Mouse (Mus musculus): ENCODE measurements around the gene Klrg1. TPM values are rescaled to one million over a fixed set of nuclear protein-coding genes. Genes with fewer than 3 reads are reported as not detected.

The Klrg1 gene
- 1 to 10 TPM in 1 of 2 experiments, under 1 TPM in 1; 0.59 to 1.2 TPM for total RNA-seq (2021)
- long read RNA-seq = 0 reads

- DNase-seq (ENCODE audit: low spot score in 2 of 2) = no peak
Observed at GRCm38 (mm10) chr6:122282782-122283181, at the start of gene Klrg1. Gene Klrg1, minus strand, starts transcription at chr6:122282882.

DNA sequence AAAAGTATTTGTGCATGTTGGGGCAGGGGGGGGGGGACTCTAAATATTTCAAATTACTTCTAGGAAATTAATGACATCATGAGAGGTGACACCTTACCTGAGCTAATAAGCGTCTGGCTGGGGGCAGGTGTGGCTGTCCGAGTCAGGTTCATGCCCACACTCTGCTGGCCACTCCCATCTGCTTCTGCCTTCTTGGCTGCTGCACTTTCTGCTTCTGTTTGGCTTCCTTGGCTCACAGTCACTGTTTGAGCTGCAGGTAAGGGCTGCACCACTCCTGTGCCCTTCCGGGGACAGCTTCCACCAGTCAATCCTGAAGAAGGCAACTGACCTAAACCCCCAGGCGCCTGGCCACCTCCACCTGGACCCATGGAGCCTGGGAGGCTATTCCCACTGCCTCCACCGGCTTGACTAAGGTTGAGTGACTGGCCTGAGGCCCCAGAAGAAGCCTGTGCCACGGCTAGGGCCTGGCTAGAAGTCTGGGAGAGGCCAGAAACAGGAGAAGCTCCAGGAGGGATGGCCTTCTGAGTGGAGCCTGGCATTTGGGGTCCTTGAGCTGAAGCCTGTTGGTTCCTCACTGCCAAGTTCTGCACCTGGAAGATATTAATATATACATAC lies 42.8 kb upstream of the Klrg1 start:
- no peak for DNase-seq (ENCODE audit: low spot score in 2 of 2)

DNA sequence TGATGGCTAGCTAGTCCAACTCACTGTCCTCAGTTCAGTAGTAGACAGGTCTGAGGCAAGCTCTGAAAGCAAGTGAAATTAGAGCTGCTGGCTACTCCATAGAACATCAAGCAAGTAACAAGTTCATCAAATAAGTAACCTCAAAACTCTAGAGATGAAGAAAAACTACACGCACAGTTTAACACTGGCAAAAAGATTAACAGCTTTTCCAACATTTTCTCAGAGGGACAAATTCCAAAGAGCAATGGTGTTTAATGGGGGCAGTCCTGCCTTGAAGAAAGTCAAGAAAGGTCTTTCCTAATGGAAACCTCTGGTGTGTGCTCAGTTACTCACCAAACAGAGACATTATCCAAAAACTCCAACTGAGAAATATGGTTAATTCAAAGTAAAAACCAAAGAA lies 36.0 kb upstream of the Klrg1 start:
- no peak for DNase-seq (ENCODE audit: low spot score in 2 of 2)

- DNase-seq (ENCODE audit: low spot score in 2 of 2) = no peak
Observed at GRCm38 (mm10) chr6:122310187-122310820, 27.6 kb upstream of the Klrg1 start.

DNA sequence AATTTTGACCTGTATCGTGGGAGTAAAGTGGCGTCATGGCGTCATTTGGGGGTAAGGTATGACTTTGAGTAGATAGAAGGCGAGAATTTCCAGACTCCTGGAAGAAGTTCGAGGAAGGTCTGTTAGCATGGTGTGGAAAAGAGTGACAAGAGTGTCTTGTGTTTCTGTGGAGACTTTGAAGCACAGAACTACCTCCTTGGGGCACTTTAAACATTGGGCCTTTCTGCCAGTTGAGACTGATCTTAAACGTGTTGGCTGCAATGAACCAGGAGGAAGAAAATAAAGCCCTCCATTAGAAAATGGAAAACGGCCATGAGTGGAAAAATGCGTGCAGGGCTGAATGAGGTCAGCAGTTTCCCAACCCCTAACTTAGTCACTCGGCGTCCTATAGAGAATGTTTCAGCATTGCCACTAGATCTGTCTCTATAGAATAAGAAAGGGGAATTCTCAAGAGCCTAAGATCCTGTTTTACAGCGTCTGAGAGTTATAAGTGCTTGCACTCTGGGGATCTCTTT lies 26.8 kb upstream of the Klrg1 start:
- DNase-seq (ENCODE audit: low spot score in 2 of 2) = no peak

DNA sequence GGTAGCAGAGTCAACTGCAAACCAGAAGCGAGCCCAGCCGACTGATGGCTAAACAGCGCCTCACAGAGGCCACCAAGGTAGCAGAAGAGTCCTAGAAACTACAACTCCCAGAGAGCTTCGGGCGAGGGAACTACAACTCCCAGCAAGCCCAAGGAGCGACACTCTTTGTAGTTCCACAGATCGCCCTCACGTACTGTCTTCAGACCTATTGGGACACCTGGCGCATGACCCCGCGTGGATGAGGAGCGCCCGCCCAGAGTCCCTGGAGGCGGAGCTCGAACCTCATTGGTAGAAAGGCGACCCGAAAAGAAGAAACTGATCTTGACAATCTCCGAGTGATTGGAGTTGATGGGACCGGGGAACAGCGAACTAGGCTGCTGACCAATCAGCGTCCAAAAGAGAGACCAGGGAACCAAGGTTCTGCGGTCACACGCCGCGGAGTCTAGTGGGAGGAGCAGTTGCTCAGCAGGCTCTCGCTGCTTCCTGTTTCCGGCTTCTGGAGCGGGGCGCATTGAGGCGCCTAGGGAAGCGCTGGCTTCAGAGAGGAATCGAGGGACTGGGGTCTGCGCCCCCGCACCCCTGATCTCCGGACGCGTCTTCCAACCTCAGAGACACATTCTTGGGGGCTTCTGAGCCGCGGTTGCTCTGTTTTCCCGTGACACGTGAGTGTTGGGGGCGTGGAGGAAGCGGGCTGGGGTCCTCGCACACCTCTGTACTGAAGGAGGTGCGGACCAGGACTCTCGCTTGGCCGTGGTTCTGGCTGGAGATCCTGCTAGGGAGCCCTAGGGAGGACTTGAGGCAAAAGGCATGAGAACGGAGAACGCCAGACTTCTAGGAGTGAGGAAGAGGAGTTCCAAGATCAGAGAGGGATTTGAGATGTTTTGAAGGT lies 26.1 kb upstream of the Klrg1 start, which contains the start of gene M6pr:
TSS of gene M6pr (plus strand) at position 216 of the 889 bp plus-strand sequence.
- DNase-seq (ENCODE audit: low spot score in 2 of 2) = peak; percentile 94

DNA sequence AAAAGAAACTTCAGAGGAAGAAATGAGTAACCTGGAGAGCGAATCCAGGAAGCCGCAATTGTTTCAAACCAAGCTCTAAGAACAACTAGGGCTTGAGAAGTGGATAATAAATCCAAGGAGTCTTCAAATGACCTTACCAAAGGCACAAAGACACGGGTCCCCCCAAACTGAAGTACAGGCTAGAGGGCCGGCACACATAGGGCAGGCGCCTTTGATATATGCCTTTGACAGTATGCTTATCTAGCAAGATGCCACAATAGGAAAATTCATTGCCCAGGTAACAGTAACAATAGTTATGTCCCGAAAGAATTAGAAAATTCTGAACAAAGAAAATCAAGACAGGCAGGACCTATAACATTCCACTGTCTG lies 25.4 kb upstream of the Klrg1 start:
- DNase-seq (ENCODE audit: low spot score in 2 of 2) = no peak

GRCm38 (mm10) chr6:122306707-122307106 lies 24.0 kb upstream of the Klrg1 start:
- DNase-seq (ENCODE audit: low spot score in 2 of 2) = no peak

DNA sequence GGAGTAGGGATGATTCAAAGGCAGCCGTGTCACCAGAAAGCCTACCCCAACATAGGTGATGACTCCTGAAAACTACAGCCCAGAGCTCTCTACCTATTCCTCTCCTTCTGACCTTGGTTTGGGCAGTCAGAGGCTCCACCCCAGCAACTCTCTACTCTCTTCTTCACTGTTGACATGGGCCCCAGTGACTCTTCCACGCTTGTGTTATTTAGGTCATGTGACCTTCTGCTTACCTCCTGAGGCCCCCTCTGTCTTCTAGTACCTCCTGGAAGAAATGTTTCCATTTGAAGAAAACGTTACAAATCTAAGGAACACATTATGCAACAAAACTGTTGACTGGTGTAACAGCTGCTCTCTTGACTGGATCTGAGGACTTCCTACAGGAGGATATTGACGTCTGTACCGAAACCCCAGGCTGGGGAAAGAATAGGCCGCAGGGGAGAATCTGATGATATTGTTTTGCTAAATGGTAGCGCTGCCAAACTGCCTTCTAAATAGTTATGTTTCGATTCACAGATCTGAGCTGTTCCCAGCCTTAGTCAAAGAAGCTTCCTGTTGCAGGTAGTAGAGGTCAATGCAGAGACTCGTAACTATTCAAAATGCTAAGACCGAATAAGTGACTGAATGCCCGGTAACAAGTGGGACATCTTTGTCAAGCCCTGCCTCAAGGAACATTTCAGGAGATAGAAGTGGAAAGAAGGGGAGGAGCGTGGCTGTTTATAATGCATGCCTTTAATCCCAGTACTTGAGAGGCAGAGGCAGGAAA lies 22.3 kb upstream of the Klrg1 start:
- DNase-seq (ENCODE audit: low spot score in 2 of 2) = no peak

DNA sequence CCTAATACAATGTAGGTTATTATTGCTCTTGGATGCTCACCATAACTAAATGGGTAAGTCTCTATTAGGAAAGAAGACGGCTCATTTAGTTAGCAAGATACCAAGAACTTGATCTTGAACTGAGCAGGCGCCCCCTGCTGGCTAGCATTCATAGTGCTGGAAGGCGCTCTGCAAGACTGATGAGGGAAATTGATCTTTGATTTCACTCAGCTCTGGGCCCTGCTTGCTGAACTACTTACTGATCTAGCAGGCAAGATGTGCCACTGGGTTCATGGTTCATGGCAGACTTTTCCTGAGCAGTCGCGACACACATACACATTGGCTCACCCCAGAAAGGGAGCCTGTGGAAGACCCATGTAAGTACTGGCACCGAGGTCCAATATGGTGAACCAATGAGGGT lies 21.7 kb upstream of the Klrg1 start:
- peak; percentile 87 to 90 for DNase-seq (ENCODE audit: low spot score in 2 of 2)

DNA sequence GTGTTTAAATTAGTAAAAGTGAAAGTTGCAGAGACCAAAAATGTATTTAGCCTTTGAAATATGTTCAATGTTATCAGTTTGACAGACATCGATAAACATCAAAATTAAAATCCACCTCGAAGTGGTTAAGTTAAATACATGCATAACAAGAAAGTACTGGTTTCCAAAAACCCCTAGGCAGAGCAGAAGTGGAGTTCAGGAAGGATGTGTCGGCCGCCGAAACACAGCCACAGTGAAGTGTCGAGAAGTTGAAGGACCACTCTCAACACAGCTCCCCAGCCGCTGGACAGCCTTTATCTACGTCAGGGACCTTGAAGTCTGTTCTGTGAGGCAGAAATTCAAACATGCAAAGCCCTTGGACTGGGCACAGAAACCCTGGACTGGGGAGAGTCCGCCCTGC lies 20.8 kb upstream of the Klrg1 start:
- DNase-seq (ENCODE audit: low spot score in 2 of 2) = no peak

DNA sequence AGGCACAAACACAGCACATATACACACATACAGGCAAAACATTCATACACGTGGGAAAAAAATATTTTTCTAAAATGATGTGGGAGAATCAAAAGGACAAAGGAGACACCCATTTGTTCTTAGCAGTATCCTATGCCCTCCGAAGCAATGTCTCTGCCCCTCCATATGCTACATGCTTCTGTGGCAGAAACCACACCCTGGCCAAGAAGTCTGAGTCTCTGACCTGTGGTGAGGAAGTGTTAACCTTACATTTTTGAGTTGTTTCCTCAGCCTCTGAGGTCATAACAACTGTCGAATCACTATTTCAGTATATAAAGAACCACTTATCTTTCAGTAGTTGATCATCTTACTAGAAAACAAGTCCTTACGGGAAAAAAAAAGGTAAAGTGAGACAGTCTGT lies 20.0 kb upstream of the Klrg1 start:
- no peak for DNase-seq (ENCODE audit: low spot score in 2 of 2)

- no peak for DNase-seq (ENCODE audit: low spot score in 2 of 2)
Observed at GRCm38 (mm10) chr6:122302121-122302520, 19.4 kb upstream of the Klrg1 start.

DNA sequence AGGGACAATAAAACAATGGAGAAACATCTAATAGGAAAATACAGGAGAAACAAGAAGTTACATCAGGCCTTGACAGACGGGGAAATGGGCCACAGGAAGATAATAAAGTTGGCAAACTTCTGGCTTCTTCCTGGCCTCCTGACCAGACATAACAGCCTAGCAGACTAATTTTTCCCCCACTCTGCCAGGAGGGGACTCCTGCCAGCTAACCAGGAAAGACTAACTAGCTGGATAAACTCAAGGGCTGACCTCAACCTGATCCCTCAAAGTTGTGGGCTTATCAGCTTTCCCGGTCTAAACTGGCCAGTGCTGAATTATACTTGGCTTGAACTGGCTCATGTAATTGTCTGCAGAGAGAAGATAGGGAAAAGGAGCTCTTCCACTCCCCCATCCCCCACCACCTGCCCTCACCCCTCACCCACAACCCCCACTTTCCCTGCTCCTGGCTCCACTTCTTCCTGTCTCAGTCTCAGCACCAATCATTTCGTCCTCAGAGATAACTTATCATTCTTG lies 17.0 kb upstream of the Klrg1 start:
- no peak for DNase-seq (ENCODE audit: low spot score in 2 of 2)

- no peak for DNase-seq (ENCODE audit: low spot score in 2 of 2)
Observed at GRCm38 (mm10) chr6:122298223-122298609, 15.5 kb upstream of the Klrg1 start.

DNA sequence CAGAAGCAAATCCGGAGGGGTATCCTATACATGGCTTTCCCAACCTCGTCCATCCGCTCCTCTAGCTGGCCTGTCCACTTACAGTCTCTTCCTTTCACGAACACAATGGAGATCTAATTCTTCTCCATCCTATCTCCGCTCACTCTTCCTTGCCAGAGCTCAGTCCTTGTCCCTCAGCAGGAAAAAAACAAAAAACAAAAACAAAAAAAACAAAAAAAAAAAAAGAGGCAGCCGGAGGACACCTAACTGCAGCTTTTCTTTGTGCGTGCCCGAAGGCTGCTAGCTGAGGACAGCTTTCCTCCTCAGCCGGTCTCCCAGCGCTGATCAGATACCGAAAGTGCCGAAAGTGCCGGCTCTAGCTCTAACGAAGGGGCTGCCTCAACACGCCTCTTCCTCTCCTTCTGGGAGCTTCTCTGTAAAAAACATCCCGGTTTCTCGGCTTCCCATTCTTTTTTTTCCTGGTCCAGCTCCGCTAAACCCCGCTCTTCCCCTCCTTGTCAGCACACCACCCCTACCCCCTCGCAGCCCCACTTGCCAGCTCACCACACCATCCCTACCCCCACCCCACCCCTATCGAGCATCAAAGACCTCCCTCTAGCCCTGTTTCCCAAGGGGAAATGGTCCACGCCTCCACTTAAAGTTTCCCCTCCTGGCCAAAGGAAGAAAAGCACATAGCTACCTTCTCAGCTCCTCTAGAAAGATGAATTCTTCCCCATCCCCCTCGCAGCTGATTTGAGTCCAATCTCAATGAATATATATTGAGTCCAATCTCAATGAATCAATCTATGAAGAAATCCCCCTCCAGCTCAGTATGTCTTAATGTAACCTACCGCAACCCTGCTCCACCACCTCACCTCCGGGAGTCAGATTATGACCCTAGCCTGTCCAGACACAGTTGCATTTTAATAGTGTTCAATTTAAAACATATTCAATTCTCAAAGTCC lies 14.9 kb upstream of the Klrg1 start:
- DNase-seq (ENCODE audit: low spot score in 2 of 2) = peak; percentile 19 to 45

DNA sequence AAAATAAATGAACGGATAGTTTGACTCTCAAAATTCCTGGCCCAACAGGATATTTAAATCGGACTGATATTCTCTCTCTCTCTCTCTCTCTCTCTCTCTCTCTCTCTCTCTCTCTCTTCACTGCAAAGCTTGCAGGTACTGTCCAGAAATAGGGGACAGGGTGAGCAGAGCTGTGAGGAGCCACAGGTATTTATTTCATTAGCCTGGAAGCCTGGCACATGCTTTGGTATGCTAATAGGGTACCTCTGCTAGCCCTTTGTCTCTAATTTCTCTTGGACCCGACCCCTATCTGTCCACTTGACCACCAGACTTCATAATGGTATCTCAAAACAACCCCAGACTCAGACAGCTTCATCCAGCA lies 14.2 kb upstream of the Klrg1 start:
- DNase-seq (ENCODE audit: low spot score in 2 of 2) = no peak

DNA sequence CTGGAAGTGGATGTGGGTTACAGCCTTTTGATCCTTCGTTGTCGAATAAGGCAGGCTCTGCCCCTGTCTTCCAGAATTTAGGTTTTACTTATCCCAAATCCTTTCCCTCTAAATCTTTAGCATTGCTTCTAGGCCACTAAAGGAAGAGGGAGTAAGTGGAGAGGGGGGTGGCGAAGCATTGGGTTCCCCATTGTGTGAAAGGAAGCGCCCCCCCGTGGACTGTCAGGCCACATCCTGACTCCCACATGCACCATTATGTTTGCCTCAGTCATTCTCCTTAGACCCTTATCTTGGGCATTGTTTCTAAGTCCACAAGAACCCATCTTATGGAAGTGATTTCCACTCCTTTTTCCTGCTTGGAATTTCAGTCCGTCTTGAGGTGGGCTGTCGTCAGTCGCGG lies 12.6 kb upstream of the Klrg1 start:
- no peak for DNase-seq (ENCODE audit: low spot score in 2 of 2)

DNA sequence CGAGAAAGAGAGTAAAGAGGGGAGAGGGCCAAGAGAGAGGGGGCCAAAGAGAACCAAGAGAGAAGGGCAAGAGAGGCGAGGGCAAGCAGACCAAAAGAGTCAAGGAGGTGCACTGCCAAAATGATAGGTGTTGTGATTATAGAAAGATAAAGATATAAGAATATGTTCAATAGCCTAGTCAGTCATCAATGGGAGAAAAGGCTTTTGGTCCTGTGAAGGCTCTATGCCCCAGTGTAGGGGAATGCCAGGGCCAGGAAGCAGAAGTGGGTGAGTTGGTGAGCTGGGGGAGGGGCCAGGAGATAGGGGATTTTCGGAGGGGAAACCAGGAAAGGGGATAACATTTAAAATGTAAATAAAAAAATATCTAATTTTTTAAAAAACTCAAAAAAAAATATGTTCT lies 11.6 kb upstream of the Klrg1 start:
- DNase-seq (ENCODE audit: low spot score in 2 of 2) = no peak

GRCm38 (mm10) chr6:122293796-122294195 lies 11.1 kb upstream of the Klrg1 start:
- DNase-seq (ENCODE audit: low spot score in 2 of 2) = no peak

Data from layer of hippocampus, postnatal 10 days (tissue).